In genomic region chr6:17876023-17876613, GRCm38 (mm10) we compare ENCODE assay signal across 11 mouse cellular contexts.
DNase-seq lines count a peak whose midpoint lies in the region; ATAC-seq and TF ChIP-seq lines count a peak whose summit lies in the region.
"Had no signal": no experiment of that assay in that cellular context is flagged by ENCODE, and none has a peak within 500 bp of the region (broad histone marks: within the 10 kb centered on the region; RNA-seq: fewer than 3 reads in every experiment).

No protein-coding gene starts in this region.

- no peaks in the 10 kb centered on the region for H3K36me3 ChIP-seq in forebrain, embryonic 12.5 days (replicated peaks)
- H3K36me3 ChIP-seq in forebrain, embryonic 10.5 days (replicated peaks): peaks cover 5% of the 10 kb centered on the region
- H3K36me3 ChIP-seq in hindbrain, postnatal 0 days (ENCODE audit: insufficient read depth, low read length): no peaks in the 10 kb centered on the region
- H3K36me3 ChIP-seq: intestine, embryonic 15.5 days had no signal

- H3K9me3 ChIP-seq in forebrain, embryonic 12.5 days: no peaks in the 10 kb centered on the region
- H3K9me3 ChIP-seq in forebrain, embryonic 10.5 days: no peaks in the 10 kb centered on the region
- no peaks in the 10 kb centered on the region for H3K9me3 ChIP-seq in hindbrain, postnatal 0 days (ENCODE audit: low read length)
- H3K9me3 ChIP-seq: intestine, embryonic 15.5 days had no signal

- no peak overlapping the region; the same call in 1 of the 2 replicates for H3K27ac ChIP-seq in forebrain, embryonic 12.5 days
- H3K27ac ChIP-seq in forebrain, embryonic 10.5 days: no peak overlapping the region
- H3K27ac ChIP-seq in layer of hippocampus, adult 2 months: peak overlapping the region; percentile 64
- 0 out of 2 replicates have a peak overlapping the region, but pooled peaks have one; percentile 48 for H3K27ac ChIP-seq in hindbrain, postnatal 0 days
- H3K27ac ChIP-seq: intestine, embryonic 15.5 days; stomach, postnatal 0 days had no signal

- intact Hi-C loops in gastrocnemius, postnatal 36 days (cut with DNase I): no loop called here

- H3K4me1 ChIP-seq in forebrain, embryonic 12.5 days: 0 out of 2 replicates have a peak, but pooled peaks cover 5% of the 10 kb centered on the region
- H3K4me1 ChIP-seq in forebrain, embryonic 10.5 days: peaks cover 4% of the 10 kb centered on the region; the same call in 1 of the 2 replicates
- H3K4me1 ChIP-seq in hindbrain, postnatal 0 days (ENCODE audit: insufficient read depth, low read length): no peaks in the 10 kb centered on the region
- H3K4me1 ChIP-seq: intestine, embryonic 15.5 days had no signal

- H3K9ac ChIP-seq in forebrain, embryonic 12.5 days: no peak overlapping the region
- H3K9ac ChIP-seq in hindbrain, postnatal 0 days (replicated peaks; ENCODE audit: low read length): no peak overlapping the region
- H3K9ac ChIP-seq: intestine, embryonic 15.5 days had no signal

- H3K27me3 ChIP-seq in forebrain, embryonic 12.5 days: no peaks in the 10 kb centered on the region
- no peaks in the 10 kb centered on the region for H3K27me3 ChIP-seq in forebrain, embryonic 10.5 days (ENCODE audit: poor library complexity, severe bottlenecking)
- no peaks in the 10 kb centered on the region for H3K27me3 ChIP-seq in hindbrain, postnatal 0 days (ENCODE audit: insufficient read depth, low read length)
- H3K27me3 ChIP-seq: intestine, embryonic 15.5 days had no signal

- ATAC-seq in forebrain, embryonic 12.5 days (ENCODE audit: low FRiP score): peak; percentile 45; the same call in 1 of the 2 replicates
- ATAC-seq in hindbrain, postnatal 0 days: peak; percentile 70; the same call in 1 of the 2 replicates
- ATAC-seq in megakaryocyte-erythroid progenitor cell, adult 5-6 weeks (replicated peaks; ENCODE audit: low FRiP score, low TSS enrichment, poor library complexity, severe bottlenecking): no peak
- ATAC-seq: intestine, embryonic 15.5 days had no signal

- DNase-seq in forebrain, embryonic 10.5 days (ENCODE audit: extremely low spot score, low spot score): no peak
- no peak for DNase-seq in layer of hippocampus, adult 2 months (ENCODE audit: low spot score in 2 of 2)
- DNase-seq in layer of hippocampus, adult 8-10 months (ENCODE audit: low spot score in 2 of 2): no peak
- DNase-seq in Muller cell, postnatal 12 days (ENCODE audit: inconsistent ontology term): peak; percentile 24
- peak; percentile 20 for DNase-seq in hindbrain, postnatal 0 days (ENCODE audit: low spot score)
- DNase-seq in gastrocnemius, postnatal 36 days: no peak
- DNase-seq: liver had no signal

- no peak overlapping the region for H3K4me3 ChIP-seq in forebrain, embryonic 12.5 days (replicated peaks)
- no peak overlapping the region for H3K4me3 ChIP-seq in forebrain, embryonic 10.5 days
- no peak overlapping the region for H3K4me3 ChIP-seq in layer of hippocampus, adult 2 months
- no peak overlapping the region for H3K4me3 ChIP-seq in hindbrain, postnatal 0 days (ENCODE audit: low read length)
- H3K4me3 ChIP-seq: intestine, embryonic 15.5 days had no signal

- no peak for TF ChIP-seq CTCF in layer of hippocampus, adult 2 months (conservative IDR thresholded peaks at IDR 0.05)
- TF ChIP-seq CTCF in hindbrain, postnatal 0 days (IDR thresholded peaks at IDR 0.05; ENCODE audit: low read depth): no peak

- WGBS in forebrain, embryonic 12.5 days: 84% methylated on average over 3 of the region's 3 CpGs
- WGBS in forebrain, embryonic 10.5 days: 92% methylated on average over 3 of the region's 3 CpGs
- 76% methylated on average over 3 of the region's 3 CpGs for WGBS in hindbrain, postnatal 0 days

- H3K4me2 ChIP-seq in forebrain, embryonic 12.5 days: no peak overlapping the region
- H3K4me2 ChIP-seq in hindbrain, postnatal 0 days (ENCODE audit: low read depth, low read length): no peak overlapping the region
- H3K4me2 ChIP-seq: intestine, embryonic 15.5 days had no signal

Comparison
In these comparisons a context has a peak if more than half of its experiments do, and no peak if none do; other contexts are left out.
1. H3K27ac ChIP-seq: peak in layer of hippocampus, adult 2 months (single experiment) and hindbrain, postnatal 0 days (single experiment); none in forebrain, embryonic 12.5 days (single experiment) and forebrain, embryonic 10.5 days (single experiment).
2. DNase-seq: peak in Muller cell, postnatal 12 days (single experiment) and hindbrain, postnatal 0 days (single experiment); none in forebrain, embryonic 10.5 days (single experiment), layer of hippocampus, adult 2 months (0 of 2), layer of hippocampus, adult 8-10 months (0 of 2) and gastrocnemius, postnatal 36 days (0 of 2).